Mouse (Mus musculus) lung, postnatal 14 days (tissue): Measurements from ENCODE around the gene Cdh20.
"Not testable (repeated sequence)": the region's sequence is repeated elsewhere in the genome, so short reads cannot be mapped to it uniquely, and the experiment has no call there.

Experiments
- DNase-seq: peaks from one replicate; pipeline ENCODE4 v3.0.0; 2021

The Cdh20 gene

GRCm38 (mm10) chr1:104917307-104917836 lies 149.0 kb downstream of the Cdh20 start:
- no peak for DNase-seq

- no peak for DNase-seq
Observed at GRCm38 (mm10) chr1:104933051-104933450, 164.7 kb downstream of the Cdh20 start.

GRCm38 (mm10) chr1:104936966-104937365 lies 168.6 kb downstream of the Cdh20 start:
- no peak for DNase-seq

- no peak for DNase-seq
Observed at GRCm38 (mm10) chr1:104939156-104939555, 170.8 kb downstream of the Cdh20 start.

GRCm38 (mm10) chr1:104944470-104945109 lies 176.3 kb downstream of the Cdh20 start:
- DNase-seq, result no peak

GRCm38 (mm10) chr1:104945110-104945489 lies 176.8 kb downstream of the Cdh20 start:
- DNase-seq, result no peak

GRCm38 (mm10) chr1:104949640-104950039 lies 181.3 kb downstream of the Cdh20 start:
- DNase-seq, result not testable (repeated sequence)

GRCm38 (mm10) chr1:104957046-104957445 lies 188.7 kb downstream of the Cdh20 start:
- DNase-seq, result no peak

GRCm38 (mm10) chr1:104961670-104962069 lies 193.3 kb downstream of the Cdh20 start:
- no peak for DNase-seq

- no peak for DNase-seq
Observed at GRCm38 (mm10) chr1:104962257-104962656, 193.9 kb downstream of the Cdh20 start.

- no peak for DNase-seq
Observed at GRCm38 (mm10) chr1:104979068-104979467, 210.7 kb downstream of the Cdh20 start.

GRCm38 (mm10) chr1:104980273-104980672 lies 211.9 kb downstream of the Cdh20 start:
- DNase-seq, result no peak

- peak; percentile 48 for DNase-seq
Observed at GRCm38 (mm10) chr1:104986222-104986973, 218.1 kb downstream of the Cdh20 start.

GRCm38 (mm10) chr1:104987526-104987925 lies 219.2 kb downstream of the Cdh20 start:
- no peak for DNase-seq

- no peak for DNase-seq
Observed at GRCm38 (mm10) chr1:104992441-104992840, 224.1 kb downstream of the Cdh20 start.

GRCm38 (mm10) chr1:104993905-104994611 lies 225.7 kb downstream of the Cdh20 start:
- peak; percentile 1 for DNase-seq

GRCm38 (mm10) chr1:104994612-104994986 lies 226.3 kb downstream of the Cdh20 start:
- no peak for DNase-seq

GRCm38 (mm10) chr1:104997814-104998213 lies 229.5 kb downstream of the Cdh20 start:
- DNase-seq, result no peak

- no peak for DNase-seq
Observed at GRCm38 (mm10) chr1:105002179-105002578, 233.8 kb downstream of the Cdh20 start.

GRCm38 (mm10) chr1:105003786-105004185 lies 235.5 kb downstream of the Cdh20 start:
- DNase-seq, result no peak

- no peak for DNase-seq
Observed at GRCm38 (mm10) chr1:105012616-105013015, 244.3 kb downstream of the Cdh20 start.

GRCm38 (mm10) chr1:105013291-105013690 lies 245.0 kb downstream of the Cdh20 start:
- DNase-seq, result no peak

- no peak for DNase-seq
Observed at GRCm38 (mm10) chr1:105041668-105042067, 273.3 kb downstream of the Cdh20 start.
